Mouse (Mus musculus) granulocyte monocyte progenitor cell, adult 5-6 weeks (primary cell): Measurements from ENCODE around the gene St6galnac3. TPM values are rescaled to one million over a fixed set of nuclear protein-coding genes. Genes with fewer than 3 reads are reported as not detected.

Source experiments
- ATAC-seq: replicated peaks from 2 replicates; pipeline ENCODE4 v1.8.0; 2016; ENCODE audit warnings: mild to moderate bottlenecking, moderate TSS enrichment, inconsistent platforms; ENCODE audit not compliant: poor library complexity, severe bottlenecking
- total RNA-seq, 2 experiments: library from RNA; stranded (forward) in 1 of 2; stranded (reverse) in 1 of 2; fragments of 200-712, 200-1000 nt in 1 of 2; fragments of >200 nt in 1 of 2; fragmentation: Nextera tagmentation in 1 of 2; gene quantifications; 2 replicates each; pipeline ENCODE4 v1.2.3; 2014 to 2017

St6galnac3 gene
- total RNA-seq, 2 experiments from 2014 or later = 0.31 to 4.2 TPM

- no peak for ATAC-seq
Measured at GRCm38 (mm10) chr3:153735796-153736549, 11.0 kb upstream of the St6galnac3 start.

- ATAC-seq = no peak
Measured at GRCm38 (mm10) chr3:153734741-153735140, 9.8 kb upstream of the St6galnac3 start.

DNA sequence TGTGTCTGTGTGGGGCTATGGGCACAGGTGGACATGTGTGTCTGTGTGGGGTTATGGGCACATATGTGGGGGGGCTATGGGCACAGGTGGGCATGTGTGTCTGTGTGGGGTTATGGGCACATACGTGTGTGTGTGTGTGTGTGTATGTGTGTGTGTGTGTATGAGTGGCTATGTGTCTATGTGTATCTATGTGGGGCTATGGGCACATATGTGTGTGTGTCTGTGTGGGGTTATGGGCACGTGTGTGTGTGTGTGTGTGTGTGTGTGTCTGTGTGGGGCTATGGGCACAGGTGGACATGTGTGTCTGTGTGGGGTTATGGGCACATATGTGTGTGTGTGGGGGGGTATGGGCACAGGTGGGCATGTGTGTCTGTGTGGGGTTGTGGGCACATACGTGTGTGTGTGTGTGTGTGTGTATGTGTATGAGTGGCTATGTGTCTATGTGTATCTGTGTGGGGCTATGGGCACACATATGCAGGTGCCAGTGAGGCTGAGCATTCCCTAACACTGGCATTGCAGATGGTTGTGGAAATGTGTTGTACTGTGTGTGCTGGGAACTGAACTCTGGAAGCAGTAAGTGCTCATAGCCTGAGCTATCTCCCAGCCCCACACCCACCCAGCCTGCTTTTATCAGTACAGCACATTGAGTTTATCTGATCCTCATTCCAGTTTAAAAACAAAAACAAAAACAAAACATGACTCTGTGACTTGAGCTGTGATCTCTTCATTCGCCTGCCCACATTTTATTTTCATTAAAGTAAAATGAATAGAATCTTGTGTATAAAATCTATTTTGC, 8.6 kb upstream of the St6galnac3 start:
- ATAC-seq = no peak

- no peak for ATAC-seq
Measured at GRCm38 (mm10) chr3:153732749-153733148, 7.8 kb upstream of the St6galnac3 start.

GRCm38 (mm10) chr3:153732035-153732434, 7.1 kb upstream of the St6galnac3 start:
- no peak for ATAC-seq

DNA sequence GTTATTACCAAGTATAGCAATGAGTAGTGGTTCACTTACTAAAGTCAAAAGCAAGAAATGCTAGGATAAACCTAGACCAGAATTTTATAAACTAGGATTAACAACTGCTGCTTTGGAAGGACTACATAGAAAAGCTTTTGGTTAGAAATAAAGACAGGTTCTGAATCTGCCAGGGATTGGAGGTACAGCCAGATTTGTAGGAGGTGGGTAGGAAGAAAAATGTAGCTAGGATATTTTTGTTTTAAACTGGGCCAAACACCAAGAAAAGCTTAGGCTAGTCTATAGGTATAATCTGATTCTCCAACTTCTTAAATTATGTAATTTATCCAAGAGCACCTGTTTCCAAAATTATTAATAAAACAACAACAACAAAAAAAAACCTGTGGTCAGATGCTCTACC, 3.6 kb upstream of the St6galnac3 start:
- ATAC-seq = no peak

- no peak for ATAC-seq
Measured at GRCm38 (mm10) chr3:153723467-153724079, 1.4 kb downstream of the St6galnac3 start.

DNA sequence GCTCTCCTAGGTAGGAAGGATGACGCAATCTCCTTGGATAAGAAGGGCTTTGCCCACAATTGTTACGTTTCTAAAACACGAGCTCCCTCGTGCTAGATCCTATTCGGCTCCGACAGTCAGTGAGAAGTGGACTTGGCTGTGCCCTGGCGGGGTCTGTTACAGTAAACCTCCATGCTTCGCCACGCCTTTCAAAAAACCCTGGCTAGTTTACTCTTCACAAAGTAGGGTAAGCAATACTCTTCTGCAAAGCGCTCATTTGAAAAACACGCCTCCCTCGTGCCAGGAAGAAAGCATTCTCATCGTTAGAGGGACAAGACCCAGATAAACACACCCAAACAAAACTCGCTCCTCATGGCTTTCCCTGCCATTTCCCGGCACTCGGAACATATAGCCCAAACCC, 3.4 kb downstream of the St6galnac3 start:
- no peak for ATAC-seq

GRCm38 (mm10) chr3:153720922-153721321, 4.1 kb downstream of the St6galnac3 start:
- peak; percentile 20; the same call in 1 of the 2 replicates for ATAC-seq

DNA sequence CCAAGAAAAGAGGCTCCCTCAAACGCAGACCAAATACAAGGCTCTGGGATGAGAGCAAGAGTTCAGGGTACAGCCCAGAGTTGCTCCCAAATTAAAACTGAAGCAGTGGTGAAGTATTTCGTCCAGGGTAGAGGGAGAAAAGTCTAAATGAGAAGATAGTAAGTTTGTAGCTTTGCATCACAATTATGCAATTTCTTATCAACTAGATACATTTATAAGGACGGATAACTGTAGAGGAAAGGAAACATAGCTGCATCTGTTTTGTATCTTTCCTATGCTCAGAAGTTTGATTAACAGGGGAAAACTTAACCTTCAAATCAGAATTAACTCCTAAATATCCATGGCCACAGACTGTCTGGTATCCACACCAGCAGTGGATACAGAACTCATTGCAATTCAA, 4.7 kb downstream of the St6galnac3 start:
- no peak for ATAC-seq

DNA sequence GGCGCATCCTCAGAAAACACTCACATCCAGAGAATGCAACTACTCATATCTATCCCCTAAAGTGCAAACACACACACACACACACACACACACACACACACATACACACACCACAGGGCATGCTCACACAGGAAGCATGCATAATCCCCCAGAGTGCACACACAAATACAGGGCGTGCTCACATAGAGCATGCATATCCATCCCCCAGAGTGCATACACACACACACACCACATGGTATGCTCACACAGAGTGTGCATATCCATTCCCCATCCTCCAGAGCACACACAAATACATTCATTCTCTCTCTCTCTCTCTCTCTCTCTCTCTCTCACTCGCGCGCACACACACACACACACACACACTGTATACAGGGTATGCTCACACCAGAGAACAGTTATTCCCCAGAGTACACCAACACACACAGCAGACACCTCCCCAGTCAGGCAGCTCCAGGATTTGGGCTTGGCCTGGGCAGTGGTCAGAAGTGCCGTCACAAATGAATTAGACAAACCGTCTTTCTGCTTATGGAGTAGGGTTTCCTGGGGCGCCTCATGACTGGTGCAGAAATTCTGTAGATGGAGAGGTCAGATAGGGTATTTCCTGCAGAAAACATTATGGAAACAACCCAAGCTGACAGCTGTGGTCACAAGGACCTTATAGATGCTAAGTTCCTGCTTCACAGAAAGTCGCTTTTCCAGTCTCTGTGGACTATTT, 5.6 kb downstream of the St6galnac3 start:
- ATAC-seq = peak; percentile 30

DNA sequence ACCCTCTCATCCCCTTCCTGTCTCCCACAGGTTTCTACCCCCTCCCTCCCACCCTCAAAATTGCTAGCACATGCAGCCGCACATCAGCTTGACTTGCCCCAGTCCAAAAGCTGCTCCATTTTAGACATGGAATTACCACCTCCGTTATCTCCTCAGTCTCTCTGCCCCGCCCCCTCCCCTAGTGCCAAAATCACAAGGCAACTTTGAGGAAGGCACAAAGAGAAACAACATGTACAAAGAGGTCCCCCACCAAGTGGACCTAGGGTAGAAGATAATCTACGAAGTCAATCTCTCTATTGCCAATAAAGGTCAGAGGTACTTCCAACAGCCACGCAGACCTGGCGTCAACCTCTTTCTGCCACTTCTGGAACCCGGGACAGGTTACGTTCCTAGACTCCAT, 6.2 kb downstream of the St6galnac3 start:
- ATAC-seq = no peak

- peak; percentile 45 for ATAC-seq
Measured at GRCm38 (mm10) chr3:153717742-153718141, 7.2 kb downstream of the St6galnac3 start.

GRCm38 (mm10) chr3:153715646-153716045, 9.3 kb downstream of the St6galnac3 start:
- no peak for ATAC-seq

- no peak for ATAC-seq
Measured at GRCm38 (mm10) chr3:153710545-153710944, 14.4 kb downstream of the St6galnac3 start.

DNA sequence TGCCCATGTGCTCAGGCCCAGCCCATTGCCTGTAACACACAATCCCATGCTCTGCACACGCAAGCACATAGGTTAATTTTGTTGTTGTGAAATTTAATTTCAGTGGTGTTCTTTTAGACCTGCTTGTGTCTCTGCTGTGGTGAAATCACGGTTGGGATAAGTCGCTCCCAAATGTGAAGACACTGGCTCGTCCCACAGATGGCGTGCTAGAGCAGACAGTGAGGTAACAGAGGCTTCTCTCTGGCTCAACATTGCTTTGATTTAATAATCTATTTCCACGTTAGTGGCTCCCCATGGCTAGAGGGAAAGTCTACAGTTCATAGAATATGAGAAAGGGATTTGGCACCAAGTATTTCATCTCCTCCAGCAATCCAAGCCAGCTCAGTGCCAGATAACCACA, 17.3 kb downstream of the St6galnac3 start:
- no peak; the same call in 1 of the 2 replicates for ATAC-seq

DNA sequence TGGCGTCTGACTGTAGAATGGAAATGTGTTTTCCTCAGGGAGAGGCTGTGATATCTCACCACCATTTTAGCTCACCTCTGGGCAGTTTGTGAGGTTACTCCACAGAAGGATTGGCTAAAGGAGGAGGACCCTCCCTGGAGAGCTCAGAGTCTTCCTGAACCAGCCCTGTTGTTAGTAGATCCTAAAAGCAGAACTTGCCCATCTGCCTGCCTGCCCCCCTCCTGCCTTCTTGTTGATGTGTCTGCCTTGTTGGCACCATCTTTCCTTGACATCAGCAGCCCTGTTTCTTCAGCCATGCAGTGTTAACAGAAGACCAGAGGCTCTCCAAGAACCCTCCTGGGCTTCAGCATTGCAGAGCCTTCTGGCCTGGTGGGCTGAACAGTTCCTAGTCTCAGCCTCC, 18.1 kb downstream of the St6galnac3 start:
- 0 out of 2 replicates have a peak, but pooled peaks have one; percentile 20 for ATAC-seq

DNA sequence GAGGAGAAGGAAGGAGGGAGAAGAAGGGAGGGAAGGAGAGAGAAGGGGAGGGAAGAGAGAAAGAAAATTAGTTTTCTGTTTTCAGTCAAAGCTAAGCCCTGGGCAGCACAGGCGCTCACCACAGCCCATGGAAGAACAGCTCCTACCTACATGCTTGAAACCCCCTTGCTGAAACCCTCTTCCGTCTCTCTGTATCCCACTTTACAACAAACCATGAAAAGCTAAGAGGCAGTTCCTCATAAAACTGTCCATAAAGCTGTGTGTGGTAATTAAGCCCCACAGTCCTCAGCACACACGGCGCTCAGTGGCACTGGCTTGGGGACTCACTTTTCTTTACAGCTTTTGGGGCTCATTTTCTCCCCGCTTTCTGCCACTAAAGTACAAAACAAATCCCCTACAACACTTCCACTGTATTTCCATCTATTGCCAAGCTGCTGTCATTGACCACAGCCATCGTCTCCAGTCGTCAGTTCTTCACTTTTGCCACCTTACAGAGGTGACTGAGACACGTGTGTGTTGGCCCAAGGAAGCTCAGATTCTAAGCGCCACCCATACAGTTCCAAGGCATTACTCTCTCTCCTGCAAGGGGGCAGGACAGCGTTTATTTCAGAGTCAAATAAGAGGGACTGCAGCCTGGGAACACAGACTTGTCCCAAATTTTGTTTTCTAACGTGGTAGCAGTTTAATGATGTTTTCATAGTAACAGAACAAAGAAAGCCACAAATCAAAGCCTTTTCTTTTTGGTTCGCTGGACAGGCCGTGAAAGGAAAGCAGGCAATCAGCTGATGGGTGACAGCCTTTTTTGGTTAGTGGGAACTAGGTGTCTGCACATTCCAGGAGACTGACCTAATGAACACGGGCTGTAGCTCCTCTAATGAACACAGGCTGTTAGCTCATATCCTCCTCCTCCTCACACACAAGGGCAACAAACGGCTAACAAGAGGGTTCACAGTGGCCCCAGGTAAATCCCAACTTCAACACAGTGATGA, 22.9 kb downstream of the St6galnac3 start:
- no peak for ATAC-seq

DNA sequence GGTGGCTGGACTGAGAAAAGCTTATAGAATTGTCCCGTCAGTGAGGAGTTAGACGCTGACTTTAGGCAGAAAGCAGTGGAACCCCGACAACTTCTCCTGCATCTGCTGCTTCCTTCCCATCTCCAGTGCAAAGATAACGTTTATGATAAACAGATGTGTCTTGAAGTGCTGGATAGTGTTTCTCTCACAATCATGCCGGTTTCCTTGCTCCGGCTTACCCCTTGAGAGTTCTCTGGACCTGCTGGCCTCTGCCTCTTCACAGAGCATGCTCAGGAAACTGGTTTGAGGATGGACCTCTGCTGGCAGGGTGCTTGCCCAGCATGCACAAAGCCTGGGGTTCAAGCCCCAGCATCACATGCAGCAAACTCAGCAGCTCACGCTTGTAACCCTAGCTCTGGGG, 23.8 kb downstream of the St6galnac3 start:
- ATAC-seq = no peak
